Mouse (Mus musculus): Measurements from ENCODE around the gene Tbpl1. TPM values are rescaled to one million over a fixed set of nuclear protein-coding genes. Genes with fewer than 3 reads are reported as not detected.

The Tbpl1 gene
- polyA plus RNA-seq, 1 experiment from 2014 or later, result 59.9 TPM

DNA sequence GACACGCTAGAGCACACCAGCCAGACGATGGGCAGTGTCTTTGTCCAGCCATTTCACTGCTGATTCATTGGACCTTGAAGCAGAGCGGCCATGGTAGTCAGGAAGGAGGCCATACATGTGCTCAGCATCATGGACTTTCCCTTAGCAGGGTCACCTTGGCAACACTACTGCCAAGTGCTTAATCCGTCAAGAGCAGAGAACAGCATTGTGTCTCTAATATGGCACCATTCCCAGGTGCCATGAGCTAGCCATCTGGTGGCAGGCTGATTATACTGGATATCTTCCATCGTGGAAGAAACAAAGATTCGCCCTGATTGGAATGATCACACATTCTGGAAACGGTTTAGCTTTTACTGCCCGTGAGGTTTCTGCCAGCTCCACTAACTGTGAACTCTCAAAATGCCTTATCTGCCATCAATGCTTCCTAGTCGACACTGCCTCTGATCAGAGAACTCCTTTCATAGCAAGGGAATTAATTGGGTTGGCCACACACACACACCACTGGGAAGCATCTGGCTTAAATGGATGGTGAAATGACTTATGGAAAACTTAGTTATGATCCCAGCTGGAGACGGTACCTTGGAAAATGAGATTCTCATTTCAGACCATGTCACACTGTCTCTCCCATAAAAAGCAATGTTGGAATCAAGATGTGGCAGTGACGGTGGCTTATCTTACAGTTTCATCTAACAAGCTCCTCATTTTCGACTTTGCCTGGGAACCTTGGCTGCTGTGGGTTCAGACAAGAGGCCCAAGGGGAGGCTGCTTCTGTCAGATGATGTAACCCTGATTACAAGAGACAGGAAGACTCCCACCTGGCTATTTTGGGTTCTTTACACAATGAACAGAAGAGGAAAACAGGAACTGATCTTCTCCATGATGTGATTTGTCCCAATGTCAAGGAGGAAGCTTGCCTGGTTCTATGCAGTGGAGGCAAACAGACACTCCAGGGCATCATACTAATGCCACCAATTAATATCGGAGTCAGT is 14.9 kb upstream of the Tbpl1 start:
- ATAC-seq (replicated peaks; ENCODE audit: insufficient number of reproducible peaks, low FRiP score, low TSS enrichment), result no peak
- H3K4me2 ChIP-seq, result no peak overlapping the region
- no peak overlapping the region for H3K4me3 ChIP-seq (ENCODE audit: low read depth, low read length)
- H3K4me1 ChIP-seq (ENCODE audit: control insufficient read depth, insufficient read depth, low read length), result no peaks in the 10 kb centered on the region
- H3K27ac ChIP-seq (ENCODE audit: low read depth, low read length), result no peak overlapping the region
- H3K36me3 ChIP-seq (ENCODE audit: control insufficient read depth, insufficient read depth, low read length), result no peaks in the 10 kb centered on the region
- no peaks in the 10 kb centered on the region for H3K9me3 ChIP-seq (replicated peaks; ENCODE audit: control insufficient read depth, low read length)
- WGBS (ENCODE audit: insufficient replicate concordance), result 64% methylated on average over 13 of the region's 13 CpGs
- H3K27me3 ChIP-seq (ENCODE audit: control insufficient read depth, insufficient read depth, low read length), result no peaks in the 10 kb centered on the region
- no peak overlapping the region for H3K9ac ChIP-seq (ENCODE audit: low read depth, low read length)

DNA sequence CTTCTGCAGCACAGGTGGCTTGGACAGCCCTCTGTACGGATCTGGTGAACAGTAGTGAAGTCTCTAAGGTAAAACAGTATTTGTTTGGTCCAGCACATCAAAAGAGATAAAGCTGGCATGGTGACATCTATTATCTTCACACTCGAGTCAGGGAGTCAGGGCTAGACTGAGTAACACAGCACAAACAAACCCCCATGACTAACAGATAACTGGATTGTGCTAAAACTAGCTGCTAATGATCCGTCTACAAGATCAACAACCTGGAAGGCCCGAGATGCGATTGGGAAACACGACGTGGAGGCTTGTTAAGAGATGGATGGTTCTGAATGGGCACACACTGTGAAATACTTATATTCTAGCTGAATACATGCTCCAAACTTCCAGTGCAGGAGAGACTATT is 14.2 kb upstream of the Tbpl1 start:
- Histone ChIP-seq H3K27ac (ENCODE audit: low read depth, low read length) (no peak overlapping the region), H3K36me3 (ENCODE audit: control insufficient read depth, insufficient read depth, low read length) (no peaks in the 10 kb centered on the region), H3K27me3 (ENCODE audit: control insufficient read depth, insufficient read depth, low read length) (no peaks in the 10 kb centered on the region), H3K4me1 (ENCODE audit: control insufficient read depth, insufficient read depth, low read length) (no peaks in the 10 kb centered on the region), H3K9ac (ENCODE audit: low read depth, low read length) (no peak overlapping the region), H3K4me2 (no peak overlapping the region), H3K9me3 (replicated peaks; ENCODE audit: control insufficient read depth, low read length) (no peaks in the 10 kb centered on the region), H3K4me3 (ENCODE audit: low read depth, low read length) (no peak overlapping the region)
- 48% methylated on average over 7 of the region's 7 CpGs for WGBS (ENCODE audit: insufficient replicate concordance)
- ATAC-seq (replicated peaks; ENCODE audit: insufficient number of reproducible peaks, low FRiP score, low TSS enrichment), result no peak

DNA sequence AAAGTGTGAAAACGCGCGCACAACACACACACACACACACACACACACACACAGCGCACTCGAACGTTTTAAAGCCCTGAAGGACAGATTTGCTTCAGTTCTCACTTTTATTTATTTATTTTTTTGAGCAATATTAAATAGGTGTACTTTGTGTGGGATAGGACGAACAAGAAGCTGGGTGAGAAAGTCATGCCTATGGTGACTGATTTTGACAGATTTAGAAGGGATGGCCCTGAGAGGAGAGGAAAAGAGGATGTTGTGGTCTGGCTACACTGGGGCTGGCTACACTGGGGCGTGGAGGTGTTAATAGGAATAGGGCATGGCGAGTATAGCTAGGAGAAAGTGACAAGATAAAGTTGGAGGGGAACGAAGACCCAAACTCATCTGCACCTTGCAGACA is 443 bp upstream of the Tbpl1 start:
- Histone ChIP-seq H3K27ac (ENCODE audit: low read depth, low read length) (peak overlapping the region; percentile 94), H3K36me3 (ENCODE audit: control insufficient read depth, insufficient read depth, low read length) (no peaks in the 10 kb centered on the region), H3K4me2 (peak overlapping the region; percentile 94), H3K4me1 (ENCODE audit: control insufficient read depth, insufficient read depth, low read length) (peaks cover 20% of the 10 kb centered on the region), H3K9me3 (replicated peaks; ENCODE audit: control insufficient read depth, low read length) (no peaks in the 10 kb centered on the region), H3K9ac (ENCODE audit: low read depth, low read length) (peak overlapping the region; percentile 98), H3K4me3 (ENCODE audit: low read depth, low read length) (peak overlapping the region; percentile 97), H3K27me3 (ENCODE audit: control insufficient read depth, insufficient read depth, low read length) (no peaks in the 10 kb centered on the region)
- 52% methylated on average over 10 of the region's 10 CpGs for WGBS (ENCODE audit: insufficient replicate concordance)
- no peak for ATAC-seq (replicated peaks; ENCODE audit: insufficient number of reproducible peaks, low FRiP score, low TSS enrichment)

DNA sequence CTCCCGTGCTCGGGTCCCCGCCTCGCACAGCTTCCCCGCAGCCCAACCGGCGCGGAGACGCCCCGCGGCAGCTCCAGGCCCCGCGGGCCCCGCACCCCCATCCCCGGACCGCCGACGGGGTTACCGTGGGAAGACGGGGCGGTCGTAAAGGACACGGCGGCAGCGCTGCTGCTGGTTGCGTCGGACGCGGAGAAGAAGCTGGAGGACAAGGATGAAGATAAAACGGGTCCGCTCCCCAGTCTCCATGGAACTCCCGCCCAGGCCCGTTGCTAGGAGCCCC is 806 bp downstream of the Tbpl1 start:
- H3K27me3 ChIP-seq (ENCODE audit: control insufficient read depth, insufficient read depth, low read length), result no peaks in the 10 kb centered on the region
- H3K36me3 ChIP-seq (ENCODE audit: control insufficient read depth, insufficient read depth, low read length), result no peaks in the 10 kb centered on the region
- ATAC-seq (replicated peaks; ENCODE audit: insufficient number of reproducible peaks, low FRiP score, low TSS enrichment), result peak; percentile 37
- peak overlapping the region; percentile 98 for H3K9ac ChIP-seq (ENCODE audit: low read depth, low read length)
- peak overlapping the region; percentile 97 for H3K4me3 ChIP-seq (ENCODE audit: low read depth, low read length)
- H3K27ac ChIP-seq (ENCODE audit: low read depth, low read length), result peak overlapping the region; percentile 94
- peaks cover 27% of the 10 kb centered on the region for H3K4me1 ChIP-seq (ENCODE audit: control insufficient read depth, insufficient read depth, low read length)
- H3K4me2 ChIP-seq, result peak overlapping the region; percentile 94
- under 1% methylated on average over 33 of the region's 33 CpGs for WGBS (ENCODE audit: insufficient replicate concordance)
- no peaks in the 10 kb centered on the region for H3K9me3 ChIP-seq (replicated peaks; ENCODE audit: control insufficient read depth, low read length)

DNA sequence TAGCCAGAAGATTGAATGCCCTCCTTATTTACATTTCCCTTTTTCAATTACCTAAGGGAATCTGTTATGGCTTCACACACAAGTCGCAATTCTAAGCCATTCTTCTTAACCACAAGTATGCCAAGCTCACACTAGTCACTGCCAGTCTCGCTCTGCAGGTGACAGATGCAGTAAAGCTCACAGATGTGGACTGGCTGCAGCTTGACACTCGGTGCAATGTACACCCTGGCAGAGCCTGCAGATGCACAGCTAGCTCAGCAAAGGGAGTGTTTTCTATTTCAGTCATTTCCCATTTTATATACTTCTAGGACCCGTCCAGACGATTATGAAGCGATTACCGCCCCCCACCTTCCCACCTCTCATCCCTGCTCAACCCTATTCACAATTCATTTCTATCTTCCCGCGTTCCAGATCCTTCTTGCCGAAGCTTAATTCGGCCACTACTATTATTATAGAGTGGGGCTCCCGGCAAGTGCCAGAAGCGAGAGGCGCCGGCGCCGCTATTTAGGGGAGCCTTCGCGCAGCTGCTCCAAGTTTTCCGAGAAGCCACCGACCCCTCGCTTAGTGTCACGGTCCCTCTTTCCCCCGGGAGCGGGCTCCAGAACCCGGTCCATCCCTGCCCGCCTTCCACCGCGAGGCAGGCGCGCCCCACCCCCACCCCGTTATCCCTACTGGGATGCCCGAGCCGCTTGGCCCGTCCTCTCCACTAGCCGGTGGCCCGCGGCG is 1.3 kb downstream of the Tbpl1 start:
- 2% methylated on average over 39 of the region's 39 CpGs for WGBS (ENCODE audit: insufficient replicate concordance)
- Histone ChIP-seq H3K36me3 (ENCODE audit: control insufficient read depth, insufficient read depth, low read length) (no peaks in the 10 kb centered on the region), H3K27ac (ENCODE audit: low read depth, low read length) (peak overlapping the region; percentile 94), H3K9me3 (replicated peaks; ENCODE audit: control insufficient read depth, low read length) (no peaks in the 10 kb centered on the region), H3K4me2 (peak overlapping the region; percentile 94), H3K27me3 (ENCODE audit: control insufficient read depth, insufficient read depth, low read length) (no peaks in the 10 kb centered on the region), H3K4me3 (ENCODE audit: low read depth, low read length) (peak overlapping the region; percentile 97), H3K4me1 (ENCODE audit: control insufficient read depth, insufficient read depth, low read length) (peaks cover 27% of the 10 kb centered on the region), H3K9ac (ENCODE audit: low read depth, low read length) (peak overlapping the region; percentile 98)
- peak; percentile 78 for ATAC-seq (replicated peaks; ENCODE audit: insufficient number of reproducible peaks, low FRiP score, low TSS enrichment)

DNA sequence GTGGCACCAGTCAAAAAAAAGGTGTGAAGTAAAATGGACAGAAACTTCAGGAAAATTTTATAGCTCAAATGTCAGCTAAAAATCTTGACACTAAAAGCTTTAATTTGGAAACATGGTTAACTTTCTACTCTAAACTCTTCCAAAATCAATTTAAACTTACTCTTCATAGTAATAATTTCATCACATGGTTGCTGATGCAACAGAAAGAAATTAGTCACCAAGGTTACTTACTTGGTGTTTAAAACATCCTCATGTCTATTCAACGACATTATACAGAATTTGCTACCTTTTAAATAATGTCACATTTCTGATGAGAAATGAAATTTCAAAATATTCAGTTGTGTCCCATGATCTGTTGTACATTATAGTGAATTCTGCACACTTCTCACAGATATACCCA is 3.5 kb downstream of the Tbpl1 start:
- no peaks in the 10 kb centered on the region for H3K27me3 ChIP-seq (ENCODE audit: control insufficient read depth, insufficient read depth, low read length)

DNA sequence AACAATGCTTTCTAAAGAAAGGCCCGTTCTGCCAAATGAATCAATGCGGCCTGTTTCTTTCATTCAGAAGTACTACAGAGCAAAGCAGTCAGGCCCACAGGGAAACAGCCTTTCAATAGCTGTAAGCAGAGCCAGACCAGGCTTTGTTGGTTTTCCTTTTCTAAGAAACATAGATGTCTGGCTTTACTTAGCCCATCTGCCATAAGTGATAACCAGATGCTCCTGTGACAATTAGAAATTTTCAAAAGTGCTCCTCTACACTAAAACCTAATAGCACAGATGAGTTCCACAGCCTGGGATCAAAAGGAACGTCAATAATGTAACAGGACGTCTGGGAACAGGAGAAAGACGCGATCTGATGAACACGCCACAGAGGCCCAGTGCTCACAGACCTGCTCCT is 5.4 kb downstream of the Tbpl1 start:
- no peaks in the 10 kb centered on the region for H3K9me3 ChIP-seq (replicated peaks; ENCODE audit: control insufficient read depth, low read length)
- 74% methylated on average over 7 of the region's 7 CpGs for WGBS (ENCODE audit: insufficient replicate concordance)
- no peaks in the 10 kb centered on the region for H3K36me3 ChIP-seq (ENCODE audit: control insufficient read depth, insufficient read depth, low read length)
- H3K4me3 ChIP-seq (ENCODE audit: low read depth, low read length), result no peak overlapping the region
- no peaks in the 10 kb centered on the region for H3K27me3 ChIP-seq (ENCODE audit: control insufficient read depth, insufficient read depth, low read length)
- H3K4me2 ChIP-seq, result no peak overlapping the region
- H3K27ac ChIP-seq (ENCODE audit: low read depth, low read length), result no peak overlapping the region
- no peak overlapping the region for H3K9ac ChIP-seq (ENCODE audit: low read depth, low read length)
- ATAC-seq (replicated peaks; ENCODE audit: insufficient number of reproducible peaks, low FRiP score, low TSS enrichment), result no peak
- peaks cover 28% of the 10 kb centered on the region for H3K4me1 ChIP-seq (ENCODE audit: control insufficient read depth, insufficient read depth, low read length)

More for the DNA sequence above, 3.5 kb downstream of the Tbpl1 start:
- no peak overlapping the region for H3K4me3 ChIP-seq (ENCODE audit: low read depth, low read length)
- H3K9me3 ChIP-seq (replicated peaks; ENCODE audit: control insufficient read depth, low read length), result no peaks in the 10 kb centered on the region
- H3K4me1 ChIP-seq (ENCODE audit: control insufficient read depth, insufficient read depth, low read length), result peaks cover 32% of the 10 kb centered on the region
- no peak overlapping the region for H3K9ac ChIP-seq (ENCODE audit: low read depth, low read length)
- 85% methylated on average over 1 of the region's 1 CpGs for WGBS (ENCODE audit: insufficient replicate concordance)
- no peaks in the 10 kb centered on the region for H3K36me3 ChIP-seq (ENCODE audit: control insufficient read depth, insufficient read depth, low read length)
- no peak for ATAC-seq (replicated peaks; ENCODE audit: insufficient number of reproducible peaks, low FRiP score, low TSS enrichment)
- no peak overlapping the region for H3K27ac ChIP-seq (ENCODE audit: low read depth, low read length)
- H3K4me2 ChIP-seq, result no peak overlapping the region

DNA sequence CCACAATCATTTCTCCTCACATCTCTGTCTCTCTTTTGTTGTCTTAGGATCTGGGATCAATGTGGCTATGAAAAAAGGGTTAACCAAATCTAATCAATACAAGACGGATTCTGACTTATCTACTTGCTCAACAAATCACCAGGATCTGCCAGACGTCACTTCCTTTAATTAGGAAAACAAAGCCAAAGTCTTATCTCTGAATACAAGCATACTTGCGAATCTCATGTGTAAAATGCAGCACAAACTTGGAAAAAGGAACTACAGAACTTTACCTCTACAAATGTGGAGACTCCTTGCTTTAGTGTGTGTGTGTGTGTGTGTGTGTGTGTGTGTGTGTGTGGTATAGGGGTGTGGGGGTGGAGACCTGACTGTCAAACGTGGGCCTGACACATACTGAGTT is 6.6 kb downstream of the Tbpl1 start:
- 41% methylated on average over 4 of the region's 4 CpGs for WGBS (ENCODE audit: insufficient replicate concordance)
- H3K4me1 ChIP-seq (ENCODE audit: control insufficient read depth, insufficient read depth, low read length), result peaks cover 31% of the 10 kb centered on the region

More for the DNA sequence above, 6.6 kb downstream of the Tbpl1 start:
- no peak for ATAC-seq (replicated peaks; ENCODE audit: insufficient number of reproducible peaks, low FRiP score, low TSS enrichment)
- H3K9ac ChIP-seq (ENCODE audit: low read depth, low read length), result no peak overlapping the region
- no peaks in the 10 kb centered on the region for H3K27me3 ChIP-seq (ENCODE audit: control insufficient read depth, insufficient read depth, low read length)
- no peaks in the 10 kb centered on the region for H3K9me3 ChIP-seq (replicated peaks; ENCODE audit: control insufficient read depth, low read length)
- H3K4me3 ChIP-seq (ENCODE audit: low read depth, low read length), result no peak overlapping the region
- no peak overlapping the region for H3K4me2 ChIP-seq
- no peak overlapping the region for H3K27ac ChIP-seq (ENCODE audit: low read depth, low read length)
- no peaks in the 10 kb centered on the region for H3K36me3 ChIP-seq (ENCODE audit: control insufficient read depth, insufficient read depth, low read length)

Measured in heart, embryonic 11.5 days (tissue).